Mouse (Mus musculus) NIH3T3 (cell line): Measurements from ENCODE around the gene Ddo.
A peak's percentile ranks its signal among the peaks of the same experiment; 100 is the strongest.

Source experiments
- DNase-seq: peaks from one replicate; pipeline ENCODE4 v3.0.0-alpha.2; 2012; ENCODE audit warnings: low read depth

Ddo gene

GRCm38 (mm10) chr10:40665270-40665669 lies 35.5 kb downstream of the Ddo start:
- DNase-seq, result no peak

GRCm38 (mm10) chr10:40666943-40667342 lies 37.1 kb downstream of the Ddo start:
- no peak for DNase-seq

- DNase-seq, result no peak
Measured at GRCm38 (mm10) chr10:40668640-40669039, 38.8 kb downstream of the Ddo start.

GRCm38 (mm10) chr10:40672587-40673296 lies 42.9 kb downstream of the Ddo start:
- no peak for DNase-seq

- DNase-seq, result no peak
Measured at GRCm38 (mm10) chr10:40673297-40673665, 43.5 kb downstream of the Ddo start.

GRCm38 (mm10) chr10:40674151-40674550 lies 44.3 kb downstream of the Ddo start:
- no peak for DNase-seq

- peak; percentile 29 for DNase-seq
Measured at GRCm38 (mm10) chr10:40675921-40676320, 46.1 kb downstream of the Ddo start.

GRCm38 (mm10) chr10:40678477-40678876 lies 48.7 kb downstream of the Ddo start:
- DNase-seq, result no peak

GRCm38 (mm10) chr10:40682470-40682869 lies 52.7 kb downstream of the Ddo start:
- DNase-seq, result no peak

- DNase-seq, result peak; percentile 23
Measured at GRCm38 (mm10) chr10:40683092-40683867, 53.5 kb downstream of the Ddo start, which contains the start of gene Mettl24. Gene Mettl24, plus strand, starts transcription at chr10:40683282.

GRCm38 (mm10) chr10:40683868-40684253 lies 54.0 kb downstream of the Ddo start:
- DNase-seq, result no peak

- no peak for DNase-seq
Measured at GRCm38 (mm10) chr10:40684326-40684725, 54.5 kb downstream of the Ddo start.

- no peak for DNase-seq
Measured at GRCm38 (mm10) chr10:40685641-40686040, 55.8 kb downstream of the Ddo start.

GRCm38 (mm10) chr10:40686976-40687375 lies 57.2 kb downstream of the Ddo start:
- no peak for DNase-seq

- DNase-seq, result no peak
Measured at GRCm38 (mm10) chr10:40687407-40687806, 57.6 kb downstream of the Ddo start.

GRCm38 (mm10) chr10:40688266-40688665 lies 58.5 kb downstream of the Ddo start:
- DNase-seq, result no peak

- DNase-seq, result no peak
Measured at GRCm38 (mm10) chr10:40688873-40689272, 59.1 kb downstream of the Ddo start.

- DNase-seq, result no peak
Measured at GRCm38 (mm10) chr10:40698652-40699051, 68.8 kb downstream of the Ddo start.

GRCm38 (mm10) chr10:40711127-40711526 lies 81.3 kb downstream of the Ddo start:
- DNase-seq, result no peak

- peak; percentile 32 for DNase-seq
Measured at GRCm38 (mm10) chr10:40713018-40713608, 83.3 kb downstream of the Ddo start.

GRCm38 (mm10) chr10:40713829-40714228 lies 84.0 kb downstream of the Ddo start:
- no peak for DNase-seq

GRCm38 (mm10) chr10:40715151-40715550 lies 85.3 kb downstream of the Ddo start:
- DNase-seq, result no peak

- DNase-seq, result no peak
Measured at GRCm38 (mm10) chr10:40716296-40716695, 86.5 kb downstream of the Ddo start.
